Mouse (Mus musculus) c-Kit-negative CD71-positive TER-119-positive erythroid progenitor cells, embryonic 14.5 days (primary cell): ENCODE measurements around the gene Il18r1.
A peak's percentile ranks its signal among the peaks of the same experiment; 100 is the strongest.

Experiments used
- DNase-seq: peaks from one replicate; pipeline ENCODE4 v3.0.0-alpha.2; 2013; ENCODE audit warnings: low read depth, low spot score

The Il18r1 gene

GRCm38 (mm10) chr1:40494594-40494993, 29.2 kb downstream of the Il18r1 start:
- DNase-seq, result no peak

- DNase-seq, result no peak
Measured at GRCm38 (mm10) chr1:40499708-40500107, 34.4 kb downstream of the Il18r1 start.

- DNase-seq, result no peak
Measured at GRCm38 (mm10) chr1:40501126-40501525, 35.8 kb downstream of the Il18r1 start.

- DNase-seq, result no peak
Measured at GRCm38 (mm10) chr1:40501546-40502398, 36.4 kb downstream of the Il18r1 start.

GRCm38 (mm10) chr1:40504548-40504947, 39.2 kb downstream of the Il18r1 start:
- no peak for DNase-seq

- DNase-seq, result no peak
Measured at GRCm38 (mm10) chr1:40514851-40515585, 49.7 kb downstream of the Il18r1 start, which contains the start of gene Il18rap. TSS of gene Il18rap (plus strand) at chr1:40515362.

GRCm38 (mm10) chr1:40516364-40516763, 51.0 kb downstream of the Il18r1 start:
- DNase-seq, result no peak

- DNase-seq, result no peak
Measured at GRCm38 (mm10) chr1:40522918-40523317, 57.6 kb downstream of the Il18r1 start.

GRCm38 (mm10) chr1:40523971-40524722, 58.8 kb downstream of the Il18r1 start:
- DNase-seq, result no peak

- DNase-seq, result no peak
Measured at GRCm38 (mm10) chr1:40529287-40529686, 63.9 kb downstream of the Il18r1 start.

- DNase-seq, result no peak
Measured at GRCm38 (mm10) chr1:40537577-40537976, 72.2 kb downstream of the Il18r1 start.

- peak; percentile 25 for DNase-seq
Measured at GRCm38 (mm10) chr1:40544650-40545049, 79.3 kb downstream of the Il18r1 start.

GRCm38 (mm10) chr1:40546645-40547044, 81.3 kb downstream of the Il18r1 start:
- no peak for DNase-seq

GRCm38 (mm10) chr1:40547064-40547572, 81.8 kb downstream of the Il18r1 start:
- no peak for DNase-seq

- DNase-seq, result no peak
Measured at GRCm38 (mm10) chr1:40547762-40548161, 82.4 kb downstream of the Il18r1 start.
